Mouse (Mus musculus) adrenal gland, adult (tissue): ENCODE results near the gene Diexf.
A peak's percentile ranks its signal among the peaks of the same experiment; 100 is the strongest.

Experiments used
- DNase-seq, 2 experiments: peaks; one replicate each; pipeline ENCODE4 v3.0.0; 2022 to 2023; ENCODE audit warnings: low spot score in 1 of 2; ENCODE audit not compliant: inconsistent age in 2 of 2

The Diexf gene

GRCm38 (mm10) chr1:193129786-193130455 lies at the start of gene Diexf:
Gene Diexf (minus strand): TSS chr1:193130272.
- DNase-seq, result peak; percentile 95 to 98

GRCm38 (mm10) chr1:193174143-193174733 lies 44.2 kb upstream of the Diexf start:
- DNase-seq, result no peak

DNA sequence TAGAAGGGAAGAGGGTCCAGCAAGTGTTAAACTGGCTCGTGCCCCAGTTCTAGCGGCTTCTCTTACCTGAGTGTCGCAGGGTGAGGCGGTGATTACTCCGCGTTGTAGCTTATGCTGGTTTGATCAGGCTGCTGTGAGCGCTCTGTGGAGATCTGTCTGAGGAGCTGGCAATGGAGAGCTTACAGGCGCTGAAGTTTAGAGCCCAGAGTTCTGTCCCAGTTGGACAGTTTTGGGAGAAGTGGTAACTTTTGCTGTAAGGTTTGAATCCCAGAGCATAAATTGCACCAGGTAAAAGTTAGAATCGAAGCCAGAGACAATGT lies 43.7 kb upstream of the Diexf start:
- no peak for DNase-seq

DNA sequence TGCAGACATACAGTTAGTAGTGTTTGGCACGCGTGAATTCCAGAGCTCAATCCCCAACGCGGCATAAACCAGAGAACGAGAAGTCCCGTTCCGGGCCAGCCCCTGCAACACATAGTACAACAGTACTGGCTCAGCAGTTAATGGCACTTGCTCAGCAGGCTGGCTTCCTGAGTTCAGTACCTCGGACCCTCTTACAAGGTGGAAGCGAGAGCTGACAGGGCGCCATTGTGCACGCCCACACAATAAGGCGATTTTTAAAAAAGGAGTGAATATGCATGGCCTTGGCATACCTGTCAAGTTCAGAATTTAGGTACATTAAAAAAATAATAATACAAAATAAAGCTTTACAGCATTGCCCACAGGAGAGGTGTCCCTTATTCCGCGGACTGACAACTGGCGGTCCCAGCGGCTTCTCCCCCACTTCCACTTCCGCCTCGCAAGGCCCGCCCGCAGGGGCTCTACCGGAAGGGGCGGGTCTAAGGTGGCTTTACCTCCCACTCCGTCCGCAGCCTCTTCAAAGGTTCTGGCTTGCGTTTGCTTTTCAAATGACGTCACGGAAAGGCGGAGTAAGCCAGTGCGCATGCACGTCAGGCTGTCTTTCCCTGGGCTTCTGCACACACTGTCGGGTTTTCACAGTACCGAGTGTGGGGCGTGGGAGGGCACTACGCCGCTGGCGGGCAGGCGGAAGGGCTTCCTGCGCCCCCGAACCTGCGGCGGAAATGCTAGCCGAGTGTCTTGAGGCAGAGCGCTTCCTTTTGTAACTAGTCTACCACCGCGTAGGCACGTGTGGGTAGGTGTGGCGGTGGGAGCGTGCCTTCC lies 43.1 kb upstream of the Diexf start:
- peak; percentile 97 to 98 for DNase-seq

GRCm38 (mm10) chr1:193169856-193170255 lies 39.8 kb upstream of the Diexf start:
- DNase-seq, result peak in 1 of 2 experiments; percentile 50

DNA sequence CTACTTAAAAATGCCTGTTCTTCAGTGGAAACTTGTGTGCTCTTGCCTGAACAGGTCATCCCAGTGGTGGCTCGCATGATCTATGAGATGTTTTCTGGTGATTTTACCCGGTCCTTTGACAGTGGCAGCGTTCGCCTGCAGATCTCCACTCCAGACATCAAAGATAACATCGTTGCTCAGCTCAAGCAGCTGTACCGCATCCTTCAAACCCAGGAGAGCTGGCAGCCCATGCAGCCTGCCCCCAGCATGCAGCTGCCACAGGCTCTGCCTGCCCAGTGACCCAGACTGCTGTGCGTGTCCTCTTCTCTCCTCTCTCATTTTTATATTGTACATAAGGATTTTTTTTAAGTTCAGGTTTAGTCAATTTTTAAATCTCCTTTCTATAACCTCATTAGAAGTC lies 39.2 kb upstream of the Diexf start:
- DNase-seq, result no peak

- DNase-seq, result no peak
These were observed 37.7 kb upstream of the Diexf start, which contains the start of gene A130010J15Rik for GRCm38 (mm10) chr1:193167746-193168145. Gene A130010J15Rik (plus strand): TSS chr1:193168046.

DNA sequence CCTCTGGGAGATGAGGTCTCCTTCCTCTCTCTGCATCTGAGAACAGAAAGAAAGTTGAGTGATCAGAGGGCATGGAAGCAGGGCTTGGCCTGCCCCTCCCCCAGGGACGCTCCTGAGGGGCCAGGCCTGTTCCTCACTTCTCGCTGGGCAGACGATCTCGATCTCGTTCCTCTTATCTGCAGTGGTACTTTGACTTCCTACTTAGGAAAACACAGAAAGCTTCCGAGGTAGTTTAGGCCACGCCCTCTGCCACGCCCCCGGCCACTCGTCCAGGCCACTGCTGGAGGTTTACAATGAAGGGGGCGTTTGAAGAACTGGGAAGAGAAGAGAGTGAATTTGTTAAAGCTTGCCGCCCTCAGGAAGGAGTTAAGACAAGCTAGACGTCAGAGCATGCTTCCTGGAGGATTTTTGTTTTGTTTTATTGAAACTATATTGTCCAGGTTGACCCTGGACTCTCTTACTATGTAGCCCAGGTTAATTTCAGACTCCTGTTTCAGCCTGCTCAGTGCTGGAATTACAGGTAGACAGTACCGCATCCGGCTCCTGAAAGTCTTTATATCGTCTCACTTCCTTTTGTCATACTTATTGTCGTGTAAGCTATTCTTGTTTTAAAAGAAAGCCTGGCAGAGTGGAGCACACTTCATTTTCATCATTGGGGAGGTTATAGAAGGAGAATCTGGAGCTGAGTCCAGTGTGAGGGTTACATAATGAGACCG lies 30.4 kb upstream of the Diexf start:
- peak; percentile 35 to 66 for DNase-seq

DNA sequence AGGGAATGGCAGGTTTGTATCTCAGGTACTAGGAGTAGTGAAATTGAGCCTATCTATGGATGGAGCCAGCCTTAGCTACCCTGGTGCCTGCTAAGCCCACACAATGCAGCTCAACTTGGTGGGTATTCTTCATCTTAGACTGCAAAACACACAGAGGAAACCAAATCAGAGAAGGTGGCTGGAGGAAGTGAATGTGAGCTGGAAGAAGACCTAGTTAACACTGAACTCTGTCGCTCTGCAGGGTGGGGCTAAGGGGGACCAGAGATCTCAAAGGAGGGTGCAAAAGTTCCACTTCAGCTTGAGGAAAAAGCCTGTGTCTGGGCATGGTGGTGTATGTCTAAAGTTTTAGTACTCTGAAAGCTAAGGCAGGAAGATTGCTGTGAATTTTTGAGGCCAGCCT lies 29.5 kb upstream of the Diexf start:
- DNase-seq, result no peak

DNA sequence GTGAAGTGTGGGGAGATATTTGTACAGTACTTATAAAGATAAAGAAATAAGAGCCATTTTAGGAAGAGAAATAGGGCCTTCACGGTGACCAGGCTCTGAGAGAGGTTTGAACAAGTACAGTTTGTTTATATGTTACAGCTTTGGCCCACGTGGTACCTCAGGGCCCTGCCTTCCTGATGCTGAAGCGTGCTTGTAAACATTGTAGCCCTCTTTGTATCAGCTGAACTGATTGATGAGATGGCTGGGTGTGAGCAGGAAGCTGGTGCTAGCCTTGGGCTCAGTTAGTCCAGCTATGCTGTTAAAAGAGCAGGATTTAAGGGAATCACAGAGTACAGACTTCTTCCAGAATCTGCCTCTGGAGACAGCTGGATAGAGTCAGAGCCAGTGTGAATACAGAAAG lies 29.1 kb upstream of the Diexf start:
- no peak for DNase-seq

DNA sequence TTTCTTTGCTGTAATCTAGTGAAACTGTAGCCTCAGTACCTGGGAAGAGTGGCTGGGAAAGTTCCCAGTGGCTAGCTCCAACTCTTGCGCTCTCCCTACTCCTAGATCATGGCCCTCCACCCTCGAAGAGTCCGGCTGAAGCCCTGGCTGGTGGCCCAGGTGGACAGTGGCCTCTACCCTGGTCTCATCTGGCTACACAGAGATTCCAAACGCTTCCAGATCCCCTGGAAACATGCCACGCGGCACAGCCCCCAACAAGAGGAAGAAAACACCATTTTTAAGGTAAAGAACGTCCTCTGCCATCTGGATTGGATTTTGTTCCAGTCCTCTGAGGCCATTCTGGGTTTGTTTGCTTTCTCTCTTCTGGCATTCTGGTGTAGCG lies 27.0 kb upstream of the Diexf start:
- DNase-seq, result no peak

DNA sequence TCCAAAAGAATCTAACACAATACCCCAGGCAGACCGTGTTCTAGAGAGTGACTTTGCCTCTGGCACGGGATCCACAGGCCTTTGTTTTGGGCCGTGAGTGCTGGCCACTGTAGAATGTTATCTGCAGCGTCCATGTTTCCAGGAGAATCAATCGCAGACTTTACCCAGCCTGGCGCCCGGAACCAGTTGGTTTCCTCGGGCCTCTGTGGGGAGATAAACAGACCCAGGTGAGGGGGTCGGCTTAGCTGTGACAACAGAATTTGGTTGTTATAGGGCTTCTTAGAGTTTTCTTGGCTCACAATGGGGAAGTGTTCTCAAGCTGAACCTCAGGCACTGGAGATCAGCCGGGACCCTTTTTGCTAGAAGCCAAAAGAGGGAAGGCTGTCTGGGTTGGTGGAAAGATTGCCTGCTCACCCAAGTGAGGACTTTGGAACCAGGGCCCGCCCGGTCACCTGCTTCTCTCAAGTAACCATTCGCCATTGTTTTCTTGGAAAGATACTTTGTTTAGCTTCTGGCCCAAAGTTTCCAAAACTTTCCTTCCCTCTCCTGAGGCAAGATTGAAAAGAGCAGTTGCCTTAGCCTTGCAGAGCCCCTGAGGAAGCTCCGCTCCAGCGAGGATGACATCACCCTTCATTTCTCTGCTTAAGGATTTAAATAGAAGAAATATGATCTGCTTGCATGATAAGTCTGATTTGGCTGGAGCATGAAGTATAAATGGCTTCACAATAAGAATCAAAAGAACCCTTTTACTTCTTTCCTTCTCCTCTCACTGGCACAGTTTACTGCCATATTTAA lies 26.4 kb upstream of the Diexf start:
- no peak for DNase-seq

DNA sequence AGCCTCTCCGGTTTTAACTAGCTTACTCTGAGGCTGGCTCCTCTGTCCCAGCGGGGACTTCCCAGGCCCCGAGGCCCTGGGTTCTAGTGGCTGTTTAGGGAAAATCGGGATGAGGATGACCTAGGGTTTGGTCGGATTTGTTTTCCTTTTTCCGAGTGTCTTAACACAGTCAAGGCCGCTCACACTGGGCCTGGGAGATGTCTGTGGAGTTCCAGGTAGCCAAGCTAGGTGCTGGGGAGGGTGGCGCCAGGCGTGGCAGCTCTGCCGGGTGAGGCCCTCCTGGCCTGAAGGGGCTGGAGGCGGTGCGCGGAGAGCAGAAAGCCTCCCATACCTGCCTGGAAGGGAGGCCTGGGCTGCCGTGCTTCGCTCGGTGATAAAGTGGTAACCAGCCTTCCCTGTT lies 23.5 kb upstream of the Diexf start:
- no peak for DNase-seq

GRCm38 (mm10) chr1:193152872-193153271 lies 22.8 kb upstream of the Diexf start, which contains the start of gene Irf6:
Gene Irf6 (plus strand): TSS chr1:193153111.
- peak; percentile 73 to 84 for DNase-seq

GRCm38 (mm10) chr1:193151134-193151533 lies 21.1 kb upstream of the Diexf start:
- no peak for DNase-seq

DNA sequence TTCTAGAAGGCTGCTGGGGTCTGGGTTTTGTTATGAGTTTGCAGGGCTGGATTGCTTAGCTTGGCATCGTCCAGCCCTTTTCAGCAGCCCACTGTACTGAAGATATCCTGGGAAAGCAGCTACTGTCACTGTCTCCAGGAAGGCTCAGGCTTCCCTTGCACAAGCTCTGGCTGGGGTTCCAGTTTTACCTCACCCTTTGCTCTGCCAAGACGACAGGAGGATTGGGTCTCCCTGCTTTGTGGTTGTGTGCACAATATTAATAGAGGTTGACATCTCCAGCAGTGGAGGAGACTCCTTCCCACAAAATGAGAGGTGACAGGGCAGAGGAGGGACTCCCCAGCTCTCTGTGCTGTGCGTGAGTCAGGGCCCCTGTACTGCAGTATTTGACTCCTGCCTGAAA lies 19.2 kb upstream of the Diexf start:
- no peak for DNase-seq

DNA sequence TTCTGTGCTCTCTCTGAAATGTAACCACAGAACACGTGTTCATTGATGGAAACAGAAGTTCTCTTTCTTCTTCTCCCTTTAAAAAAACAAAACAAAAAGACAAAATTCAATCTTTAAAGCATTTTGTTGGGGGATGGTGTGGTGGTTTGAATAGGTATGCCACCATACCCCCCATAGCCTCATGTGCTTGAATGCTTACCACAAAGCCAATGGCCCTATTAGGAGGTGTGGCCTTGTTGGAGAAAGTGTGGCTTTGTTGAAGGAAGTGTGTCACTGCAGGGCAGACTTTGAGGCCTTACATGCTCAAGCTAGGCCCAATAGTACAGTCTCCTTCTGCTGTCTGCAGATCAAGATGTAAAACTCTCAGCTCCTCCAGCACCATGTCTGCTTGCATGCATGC lies 16.3 kb upstream of the Diexf start:
- DNase-seq, result no peak

DNA sequence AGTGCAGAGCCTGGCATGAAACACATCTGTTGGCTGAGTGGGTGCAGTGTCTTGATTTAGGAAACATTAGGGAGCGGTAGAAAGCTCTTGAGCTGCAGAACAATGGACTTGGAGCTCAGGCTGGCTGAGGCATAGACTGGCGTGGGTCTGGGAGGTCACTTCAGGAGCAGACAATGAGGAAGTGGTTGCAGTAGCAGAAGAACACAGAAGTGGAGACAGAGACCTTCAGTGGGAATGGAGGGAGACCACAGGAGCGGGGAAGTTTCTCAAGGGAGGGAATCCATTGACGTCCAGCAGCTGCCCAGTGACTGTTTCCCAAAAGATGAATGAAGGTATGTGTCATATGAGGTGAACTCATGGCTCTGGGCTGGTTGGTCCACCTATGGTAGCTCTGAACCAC lies 15.0 kb upstream of the Diexf start:
- no peak for DNase-seq

DNA sequence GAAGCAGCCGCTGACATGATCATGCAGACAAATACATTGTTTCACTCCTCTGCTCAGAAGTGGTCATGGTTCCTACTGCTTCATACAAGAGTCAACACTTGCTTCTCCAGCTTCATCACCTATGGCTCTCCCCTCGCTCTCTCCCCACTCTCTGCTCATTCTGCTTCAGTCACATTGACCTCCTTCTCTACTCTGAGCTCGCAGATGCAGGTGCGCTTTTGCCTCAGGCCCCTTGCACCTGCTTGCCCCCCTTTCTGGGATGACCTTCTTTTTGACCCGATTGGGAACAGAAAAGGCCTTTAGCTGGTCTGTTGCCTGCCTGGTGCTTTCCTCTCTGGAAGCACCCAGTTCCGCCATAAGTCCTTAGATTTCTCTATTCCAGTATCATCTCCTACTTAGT lies 14.4 kb upstream of the Diexf start:
- no peak for DNase-seq

DNA sequence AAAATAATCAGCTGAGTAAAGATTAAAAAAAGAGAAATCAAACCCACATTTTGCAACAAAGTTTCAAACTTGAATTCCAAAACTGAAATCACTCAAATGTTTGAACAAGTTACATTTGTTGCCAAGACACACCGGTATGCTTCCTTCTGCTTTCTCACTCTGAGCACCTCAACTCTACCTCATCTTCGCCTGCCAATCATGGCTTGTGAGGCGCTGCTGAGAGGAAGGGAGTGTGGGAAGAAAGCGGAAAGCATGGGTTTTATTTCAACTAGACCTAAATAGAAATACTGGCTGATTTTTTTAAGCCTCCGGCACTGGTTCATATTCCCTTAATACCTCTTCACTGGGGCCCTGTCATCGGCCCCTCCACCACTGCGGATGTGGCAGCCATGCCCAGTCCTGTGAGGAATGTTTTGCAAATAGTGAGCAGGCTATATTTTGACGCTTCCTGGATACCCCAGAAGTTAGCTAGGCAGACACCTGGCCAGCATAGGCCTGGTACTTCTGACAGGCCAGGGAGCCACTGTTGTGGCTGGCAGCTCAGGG lies 12.5 kb upstream of the Diexf start:
- no peak for DNase-seq

- no peak for DNase-seq
These were observed 11.0 kb upstream of the Diexf start for GRCm38 (mm10) chr1:193141118-193141517.
